Mouse (Mus musculus): ENCODE results near the gene Klk1b8.
A peak's percentile ranks its signal among the peaks of the same experiment; 100 is the strongest.
"Not testable (repeated sequence)": the region's sequence is repeated elsewhere in the genome, so short reads cannot be mapped to it uniquely, and the experiment has no call there.

Klk1b8 gene

DNA sequence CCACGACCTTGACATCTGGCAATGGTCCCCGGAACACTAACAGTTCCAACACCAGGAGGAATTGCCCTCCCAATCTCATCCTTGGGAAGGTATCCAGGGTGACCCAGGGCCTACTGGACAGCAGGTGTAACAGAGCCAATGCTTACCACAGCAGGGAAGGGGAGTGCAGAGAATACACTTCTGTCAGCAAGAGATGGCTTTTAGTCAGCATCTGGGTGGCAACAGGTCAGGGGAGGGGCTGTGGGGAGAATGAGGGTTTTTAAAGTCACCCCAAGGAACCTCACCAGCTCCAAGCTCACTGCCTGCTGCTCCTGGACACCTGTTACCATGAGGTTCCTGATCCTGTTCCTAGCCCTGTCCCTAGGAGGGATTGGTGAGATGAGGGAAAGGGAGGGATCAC, at the start of gene Klk1b8:
Gene Klk1b8 (plus strand): TSS at position 301 of the 400 bp plus-strand sequence.
- DNase-seq (ENCODE audit: low spot score) = no peak

DNA sequence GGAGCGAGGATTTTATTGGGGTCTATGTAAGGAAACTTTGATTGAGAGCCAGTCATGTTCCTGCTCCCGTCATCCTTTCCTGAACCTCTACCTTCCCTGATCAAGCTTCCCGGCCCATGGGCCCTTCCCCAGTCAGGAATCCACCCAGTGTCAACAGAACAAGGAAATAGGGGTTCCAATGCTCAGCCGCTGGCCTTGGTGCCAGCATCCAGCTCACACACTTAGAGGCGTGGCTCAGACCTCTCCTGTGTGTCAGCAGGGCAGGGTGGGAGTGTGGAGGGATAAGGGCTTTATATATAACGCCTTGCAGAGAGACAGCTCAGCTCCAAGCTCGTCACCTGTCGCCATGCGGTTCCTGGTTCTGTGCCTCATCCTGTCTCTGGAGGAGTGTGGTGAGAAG, 35.6 kb upstream of the Klk1b8 start:
- no peak for DNase-seq (ENCODE audit: low spot score)

DNA sequence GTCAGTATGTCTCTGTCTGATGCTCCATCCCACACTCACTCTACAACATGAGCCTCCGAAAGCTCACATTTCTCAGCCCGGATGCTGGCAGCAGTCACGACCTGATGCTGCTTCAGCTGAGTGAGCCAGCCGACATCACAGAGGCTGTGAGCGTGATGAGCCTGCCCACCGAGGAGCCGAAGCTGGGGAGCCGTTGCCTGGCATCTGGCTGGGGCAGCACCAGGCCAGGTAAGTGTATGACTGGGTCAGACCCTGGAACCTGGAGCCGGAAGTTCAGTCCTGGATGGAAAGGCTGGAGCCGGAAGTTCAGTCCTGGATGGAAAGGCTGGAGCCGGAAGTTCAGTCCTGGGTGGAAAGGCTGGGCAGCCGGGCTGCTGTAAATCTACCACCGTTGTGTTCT, 32.0 kb upstream of the Klk1b8 start:
- no peak for DNase-seq (ENCODE audit: low spot score)

DNA sequence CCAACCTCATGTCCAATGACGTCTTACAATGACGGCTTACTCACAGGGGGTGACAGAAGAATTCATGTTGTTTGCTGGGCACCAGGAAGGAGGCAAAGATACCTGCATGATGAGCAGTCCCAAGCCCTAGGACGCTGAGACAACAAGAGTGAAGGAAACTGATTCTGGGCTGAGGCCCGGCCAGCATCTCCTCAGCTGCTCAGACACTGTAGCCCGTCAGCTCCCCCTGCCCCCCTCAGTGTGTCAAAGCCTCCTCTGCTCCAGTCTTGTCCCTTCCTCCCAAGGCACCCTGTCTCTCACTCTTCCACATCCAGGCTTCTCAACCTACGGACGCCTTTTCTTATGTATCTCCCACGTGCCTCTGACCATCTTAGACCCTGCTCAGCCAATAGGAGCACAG, 31.6 kb upstream of the Klk1b8 start:
- DNase-seq (ENCODE audit: low spot score) = no peak

DNA sequence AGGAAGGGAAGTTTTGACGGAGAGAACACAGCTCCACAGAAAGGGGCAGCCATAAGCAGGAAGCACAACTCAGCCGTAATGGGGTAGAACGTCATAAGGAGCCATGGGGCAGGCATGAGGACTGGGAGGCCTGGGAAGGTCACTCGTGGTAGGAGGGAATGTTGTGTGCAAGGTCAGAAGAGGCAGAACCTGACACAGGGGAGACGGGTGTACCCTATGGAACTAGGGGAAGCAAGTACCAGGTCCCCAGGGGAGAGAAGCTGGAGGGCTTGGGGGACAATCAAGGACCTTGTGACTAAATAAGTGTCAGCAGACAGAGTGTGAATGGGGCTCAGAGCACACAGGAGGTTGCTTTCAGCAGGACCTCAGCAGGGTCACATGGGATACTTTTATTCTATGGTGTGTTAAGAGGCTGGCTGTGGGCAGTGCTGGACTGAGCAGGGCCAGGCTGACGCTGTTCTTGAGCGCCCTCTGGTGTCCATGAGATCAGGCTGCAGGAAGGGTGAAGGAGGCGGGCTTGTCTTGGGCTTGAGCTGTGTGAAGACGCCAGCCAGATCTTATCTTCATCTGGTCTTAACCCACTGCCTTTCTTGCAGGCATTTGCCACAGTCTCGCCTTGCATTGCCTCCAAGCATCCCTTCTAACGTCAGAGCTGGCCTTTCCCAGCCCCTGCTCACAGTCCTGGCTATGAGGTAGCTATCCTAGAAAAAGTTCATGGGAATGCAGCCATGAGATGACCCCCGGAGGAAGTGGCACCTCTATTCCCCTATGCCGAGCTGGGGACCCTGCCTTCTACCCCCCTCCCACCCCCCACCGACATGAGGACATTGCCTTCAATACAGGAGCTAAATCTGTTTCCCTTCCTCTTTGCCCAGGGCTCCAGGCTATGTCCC, 30.7 kb upstream of the Klk1b8 start:
- DNase-seq (ENCODE audit: low spot score) = peak; percentile 54

DNA sequence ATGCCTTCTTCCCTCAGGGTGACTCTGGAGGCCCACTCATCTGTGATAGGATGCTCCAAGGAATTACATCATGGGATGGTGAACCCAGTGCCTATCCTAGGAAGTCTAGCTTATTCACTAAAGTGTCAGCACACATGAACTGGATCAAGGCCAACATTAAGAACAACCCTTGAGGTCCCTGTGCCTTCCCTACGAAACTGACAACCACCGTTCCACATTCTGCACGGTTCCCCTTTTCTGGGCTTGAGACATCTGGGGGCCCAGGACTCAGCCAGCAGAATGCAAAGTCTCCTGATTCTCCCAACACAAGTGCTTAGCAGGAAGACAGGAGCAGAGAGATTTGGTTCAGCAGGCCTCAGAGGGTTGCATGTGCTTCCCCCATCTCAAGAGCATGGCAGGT, 29.9 kb upstream of the Klk1b8 start:
- DNase-seq (ENCODE audit: low spot score) = no peak

DNA sequence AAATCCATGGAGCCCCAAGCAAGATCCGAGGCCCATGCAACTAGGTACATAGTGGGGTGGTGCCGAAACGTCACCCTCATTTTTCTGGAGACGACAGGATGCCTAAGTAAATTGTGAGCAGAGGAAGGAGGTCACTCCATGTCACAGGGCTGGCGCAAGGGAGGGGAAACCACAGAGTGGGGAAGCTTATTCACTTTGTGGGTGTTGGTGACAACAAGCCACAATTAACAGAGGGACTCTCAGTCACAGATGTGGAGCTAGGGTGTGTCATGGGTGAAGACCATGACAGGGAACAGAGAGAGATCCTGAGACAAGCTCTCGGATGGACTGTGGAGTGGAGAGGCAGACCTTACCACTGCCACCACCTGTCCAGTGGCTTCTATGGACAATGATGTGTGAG, 29.4 kb upstream of the Klk1b8 start:
- DNase-seq (ENCODE audit: low spot score) = no peak

DNA sequence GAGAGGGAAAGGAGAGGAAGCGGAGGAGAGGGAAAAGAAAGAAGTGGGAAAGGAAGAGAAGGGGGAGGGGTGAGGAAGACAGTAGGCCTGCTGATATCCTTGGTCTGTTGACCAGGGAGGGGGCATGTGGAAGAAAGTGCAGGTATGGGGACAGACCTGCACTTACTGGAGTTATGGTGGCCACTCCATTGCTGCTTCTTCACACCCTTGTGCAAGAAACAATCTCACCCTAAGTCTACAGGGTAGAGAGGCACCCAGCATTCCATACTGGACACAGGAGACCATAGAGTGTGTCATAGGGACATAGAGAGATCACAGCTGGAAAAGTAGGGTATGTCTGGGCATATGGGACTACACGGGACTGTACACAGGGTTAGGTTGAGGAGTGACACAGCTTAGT, 28.5 kb upstream of the Klk1b8 start:
- no peak for DNase-seq (ENCODE audit: low spot score)

DNA sequence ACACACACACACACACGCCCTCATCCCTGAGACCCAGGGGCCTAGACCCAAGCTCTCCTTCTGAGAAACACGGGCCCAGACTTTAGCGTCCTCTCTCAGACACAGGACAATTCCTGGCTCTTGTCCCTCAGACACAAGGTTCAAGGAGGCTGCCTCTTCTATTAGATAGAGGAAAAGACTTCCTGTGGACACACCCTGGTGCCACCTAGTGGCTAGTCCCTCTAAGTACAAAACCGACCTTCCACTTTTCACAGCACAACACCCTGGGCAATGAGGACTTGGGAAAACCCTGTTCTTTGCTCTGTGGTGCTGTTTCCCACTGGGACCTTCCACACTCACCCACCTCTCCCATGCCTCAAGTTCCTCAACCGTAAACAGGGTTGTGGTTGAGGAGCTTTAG, 24.5 kb upstream of the Klk1b8 start:
- no peak for DNase-seq (ENCODE audit: low spot score)

DNA sequence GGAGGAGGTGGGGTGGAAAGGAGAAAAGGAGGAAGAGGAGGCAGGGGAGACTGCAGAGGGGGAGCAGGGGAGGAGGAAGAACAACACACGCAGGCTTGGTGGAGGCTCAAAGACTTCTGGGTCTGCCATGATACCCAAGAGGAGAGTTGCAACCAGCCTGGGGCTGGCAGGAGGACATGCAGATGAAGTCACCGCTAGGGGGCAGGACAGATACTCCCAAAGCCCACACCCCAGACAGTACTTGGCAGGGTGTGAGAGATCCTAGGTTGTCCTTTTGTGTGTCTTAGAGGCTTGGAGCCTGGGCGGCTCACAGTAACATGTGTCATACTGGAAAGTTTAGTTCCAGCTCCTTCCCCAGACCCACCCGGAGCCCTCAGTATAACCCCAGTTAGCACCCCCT, 21.9 kb upstream of the Klk1b8 start:
- no peak for DNase-seq (ENCODE audit: low spot score)

DNA sequence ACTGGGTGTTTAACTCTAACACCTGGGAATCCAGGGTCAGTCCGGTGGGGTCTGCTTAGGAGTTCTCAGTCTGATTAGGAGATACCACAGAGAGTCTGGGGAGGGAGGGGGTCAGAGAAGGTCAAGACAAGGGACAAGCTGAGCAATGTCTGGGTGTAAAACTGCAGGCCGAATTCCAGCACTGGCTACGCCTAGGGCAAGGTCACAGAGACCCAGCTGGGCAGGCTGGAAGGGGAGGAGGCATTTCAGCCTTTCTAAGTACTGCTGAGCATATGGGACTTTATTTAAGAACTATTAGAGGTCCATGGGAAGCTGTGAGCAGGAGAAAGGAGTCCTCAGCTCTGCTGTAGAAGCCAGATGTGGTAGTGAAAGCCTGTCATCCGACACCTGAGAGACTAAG, 18.1 kb upstream of the Klk1b8 start:
- no peak for DNase-seq (ENCODE audit: low spot score)

DNA sequence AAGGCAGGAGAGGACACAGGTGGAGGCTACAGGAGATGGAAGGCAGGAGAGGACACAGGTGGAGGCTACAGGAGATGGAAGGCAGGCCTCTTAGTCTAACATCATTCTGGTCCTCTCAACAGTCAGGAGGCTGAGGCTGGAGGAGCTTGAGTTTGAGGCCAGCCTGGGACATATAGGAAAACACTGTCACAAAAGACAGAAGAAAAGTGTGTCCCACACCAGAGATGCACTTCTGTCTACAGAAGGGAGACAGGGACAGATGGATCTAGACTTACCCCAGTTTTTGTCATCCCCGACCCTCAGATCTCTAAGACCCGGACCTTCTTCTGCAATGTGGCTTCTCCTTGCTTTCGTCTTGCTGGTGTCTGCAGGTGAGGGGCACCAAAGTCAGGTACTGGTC, 17.0 kb upstream of the Klk1b8 start, which contains the start of gene Klk15:
Gene Klk15 (plus strand): TSS at position 301 of the 400 bp plus-strand sequence.
- DNase-seq (ENCODE audit: low spot score) = no peak

DNA sequence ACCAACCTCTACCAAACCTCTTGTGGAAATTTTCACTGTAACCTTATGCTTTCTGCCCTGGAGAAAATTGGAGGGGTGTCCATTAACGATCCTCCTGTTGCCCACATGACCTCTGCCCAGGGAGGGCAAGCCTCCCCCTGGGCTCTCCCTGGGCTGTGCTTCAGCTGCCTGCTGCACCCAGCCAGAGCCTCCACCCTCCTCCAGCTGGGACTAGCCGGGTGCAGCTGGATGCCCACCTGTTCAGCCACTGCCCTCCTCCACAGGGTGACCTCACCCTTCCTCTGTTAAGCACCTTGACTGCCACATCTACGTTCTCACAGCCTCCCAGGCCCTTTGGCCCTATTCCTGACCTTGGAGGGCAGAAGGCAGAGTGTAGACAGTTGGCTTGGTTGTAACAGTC, 15.7 kb upstream of the Klk1b8 start:
- DNase-seq (ENCODE audit: low spot score) = no peak

DNA sequence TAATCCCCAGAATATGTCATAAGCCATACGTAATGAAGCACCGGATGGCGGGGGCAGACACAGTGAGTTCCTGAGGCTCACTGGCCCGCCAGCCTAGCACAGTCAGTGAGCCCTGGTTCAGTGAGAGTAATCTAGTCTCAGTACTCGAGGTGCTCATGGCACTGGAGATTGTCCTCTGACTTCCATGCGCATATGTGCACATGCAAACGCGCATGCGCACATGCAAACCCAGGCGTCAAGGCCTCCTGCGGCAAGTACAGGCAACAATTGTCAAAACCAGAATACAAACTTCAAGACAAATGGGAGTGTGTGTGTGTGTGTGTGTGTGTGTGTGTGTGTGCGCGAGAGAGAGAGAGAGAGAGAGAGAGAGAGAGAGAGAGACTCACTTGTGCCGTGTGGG, 13.9 kb upstream of the Klk1b8 start:
- no peak for DNase-seq (ENCODE audit: low spot score)

DNA sequence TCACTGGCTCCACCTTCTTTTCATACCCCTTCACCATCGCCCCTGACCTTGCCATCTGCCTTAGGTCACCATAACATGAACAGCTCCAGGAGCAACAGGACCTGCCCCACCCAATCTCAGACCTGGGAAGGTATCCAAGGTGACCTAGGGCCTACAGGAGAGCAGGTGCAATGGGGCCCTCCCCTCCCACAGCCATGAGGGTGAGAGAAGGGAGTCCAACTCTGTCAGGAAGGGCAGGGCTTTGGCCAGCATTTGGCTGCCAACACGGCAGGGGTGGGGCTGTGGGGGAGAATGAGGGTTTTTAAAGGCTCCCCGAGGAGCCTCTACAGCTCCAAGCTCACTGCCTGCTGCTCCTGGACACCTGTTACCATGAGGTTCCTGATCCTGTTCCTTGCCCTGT, 8.2 kb upstream of the Klk1b8 start:
- not testable (repeated sequence) for DNase-seq (ENCODE audit: low spot score)

DNA sequence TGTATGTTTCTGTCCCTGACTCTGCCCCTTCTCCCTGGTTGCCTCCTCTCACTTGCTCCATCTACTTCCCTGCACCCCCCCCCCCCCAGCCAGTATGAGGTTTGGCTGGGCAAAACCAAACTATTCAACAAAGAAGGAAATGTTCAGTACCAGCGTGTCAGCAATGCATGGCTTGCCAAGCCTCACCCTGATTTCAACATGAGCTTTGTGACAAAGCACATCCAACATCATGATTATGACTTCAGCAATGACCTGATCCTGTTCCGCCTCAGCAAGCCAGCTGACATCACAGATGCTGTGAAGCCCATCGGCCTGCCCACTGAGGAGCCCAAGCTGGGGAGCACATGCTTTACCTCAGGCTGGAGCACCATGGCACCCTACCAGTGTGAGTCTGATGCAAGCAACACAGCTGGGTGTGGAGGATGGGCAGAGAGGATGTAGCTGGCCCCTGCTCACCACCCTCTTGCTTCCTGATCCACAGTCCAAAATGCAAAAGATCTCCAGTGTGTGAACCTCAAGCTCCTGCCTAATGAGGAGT, 5.7 kb upstream of the Klk1b8 start:
- DNase-seq (ENCODE audit: low spot score) = no peak

DNA sequence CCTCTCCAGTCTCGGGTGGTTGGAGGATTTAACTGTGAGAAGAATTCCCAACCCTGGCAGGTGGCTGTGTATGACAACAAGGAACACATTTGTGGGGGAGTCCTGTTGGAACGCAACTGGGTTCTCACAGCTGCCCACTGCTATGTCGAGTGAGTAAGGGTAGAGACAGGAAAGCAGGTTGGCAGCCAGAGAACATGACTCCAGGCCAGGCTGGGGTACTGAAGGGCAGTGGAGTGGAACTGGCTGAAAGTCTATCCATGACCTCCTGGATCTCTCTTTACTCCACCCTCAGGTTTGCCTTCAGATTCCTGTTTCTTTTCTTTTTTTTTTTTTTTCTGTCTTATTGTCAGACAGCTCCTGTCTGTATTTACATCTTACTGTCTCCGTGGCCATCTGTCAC, 2.2 kb downstream of the Klk1b8 start:
- DNase-seq (ENCODE audit: low spot score) = no peak

DNA sequence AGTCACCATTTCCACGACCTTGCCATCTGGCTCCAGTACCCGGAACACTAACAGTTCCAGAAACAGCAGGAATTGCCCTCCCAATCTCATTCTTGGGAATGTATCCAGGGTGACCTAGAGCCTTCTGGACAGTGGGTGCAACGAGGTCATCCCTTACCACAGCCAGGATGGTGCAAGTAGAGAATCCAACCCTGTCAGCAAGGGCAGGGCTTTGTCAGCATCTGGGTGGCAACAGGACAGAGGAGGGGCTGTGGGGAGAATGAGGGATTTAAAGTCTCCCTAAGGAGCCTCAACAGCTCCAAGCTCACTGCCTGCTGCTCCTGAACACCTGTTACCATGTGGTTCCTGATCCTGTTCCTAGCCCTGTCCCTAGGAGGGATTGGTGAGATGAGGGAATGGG, 16.0 kb downstream of the Klk1b8 start, which contains the start of gene Klk1b1:
Gene Klk1b1 (plus strand): TSS at position 301 of the 400 bp plus-strand sequence.
- no peak for DNase-seq (ENCODE audit: low spot score)

DNA sequence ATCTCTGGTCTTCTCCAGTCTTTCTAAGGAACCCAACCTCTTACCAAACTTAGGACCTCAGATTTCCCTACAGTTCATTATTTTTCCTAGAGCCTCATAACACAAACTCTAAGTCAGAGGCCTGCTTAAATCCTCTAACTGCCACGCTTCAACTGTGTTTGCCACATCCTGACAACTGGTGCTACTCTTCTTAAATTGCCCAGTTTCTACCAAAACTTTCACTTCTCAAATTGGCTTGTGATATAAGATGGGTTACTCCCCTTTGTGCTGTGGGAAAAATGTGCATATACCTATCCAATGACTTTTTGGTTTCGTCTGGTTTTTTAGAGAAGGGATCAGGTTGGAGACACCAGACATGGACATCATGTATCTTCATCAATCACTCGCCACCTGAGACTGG, 16.6 kb downstream of the Klk1b8 start:
- DNase-seq (ENCODE audit: low spot score) = no peak

DNA sequence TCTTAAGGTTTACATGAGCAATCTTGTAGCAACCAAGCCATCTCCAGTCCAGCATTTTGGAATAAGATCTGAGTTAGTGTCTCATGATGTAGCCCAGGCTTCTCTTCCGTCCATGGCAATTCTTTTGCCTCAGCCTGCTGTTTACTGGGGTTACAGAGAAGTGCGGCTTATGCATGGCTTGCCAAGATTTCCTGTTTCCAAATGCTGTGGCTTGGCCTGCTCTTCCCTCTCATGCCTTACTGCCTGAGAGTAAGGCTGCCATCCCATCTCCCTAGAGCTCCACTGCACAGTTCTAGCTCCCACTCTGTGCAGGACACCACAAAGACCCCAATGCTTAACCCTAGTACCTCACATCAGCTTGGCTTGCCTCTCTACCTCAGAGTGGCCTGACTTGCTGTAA, 17.1 kb downstream of the Klk1b8 start:
- DNase-seq (ENCODE audit: low spot score) = no peak

DNA sequence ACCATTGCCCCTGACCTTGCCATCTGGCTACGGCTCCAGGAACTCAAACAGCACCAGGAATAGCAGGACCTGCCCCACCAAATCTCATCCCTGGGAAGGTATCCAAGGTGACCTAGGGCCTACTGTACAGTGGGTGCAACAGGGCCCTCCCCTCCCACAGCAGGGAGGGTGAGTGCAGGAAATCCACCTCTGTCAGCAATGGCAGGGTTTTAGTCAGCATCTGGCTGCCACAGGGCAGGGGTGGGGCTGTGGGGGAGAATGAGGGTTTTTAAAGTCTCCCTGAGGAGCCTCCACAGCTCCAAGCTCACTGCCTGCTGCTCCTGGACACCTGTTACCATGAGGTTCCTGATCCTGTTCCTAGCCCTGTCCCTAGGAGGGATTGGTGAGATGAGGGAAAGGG, 25.3 kb downstream of the Klk1b8 start, which contains the start of gene Klk1b9:
Gene Klk1b9 (plus strand): TSS at position 301 of the 400 bp plus-strand sequence.
- not testable (repeated sequence) for DNase-seq (ENCODE audit: low spot score)

DNA sequence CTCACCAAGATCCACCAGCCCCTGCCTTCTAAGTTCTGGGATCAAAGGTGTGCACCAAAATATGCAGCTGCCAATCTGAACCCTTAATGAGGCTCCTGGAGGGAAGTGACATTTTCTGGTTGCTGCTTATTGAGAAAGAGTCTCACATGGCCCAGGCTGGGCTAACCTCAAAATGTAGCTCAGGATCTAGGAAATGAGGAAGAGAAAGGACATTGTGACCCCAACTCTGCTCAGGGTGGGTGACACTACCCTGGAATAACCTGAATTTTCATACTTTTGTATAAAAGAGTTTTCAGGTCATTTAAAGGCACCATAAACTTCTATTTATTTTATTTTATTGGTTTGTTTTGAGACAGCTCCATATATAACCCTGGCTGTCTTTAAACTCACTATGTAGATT, 35.2 kb downstream of the Klk1b8 start:
- no peak for DNase-seq (ENCODE audit: low spot score)

DNA sequence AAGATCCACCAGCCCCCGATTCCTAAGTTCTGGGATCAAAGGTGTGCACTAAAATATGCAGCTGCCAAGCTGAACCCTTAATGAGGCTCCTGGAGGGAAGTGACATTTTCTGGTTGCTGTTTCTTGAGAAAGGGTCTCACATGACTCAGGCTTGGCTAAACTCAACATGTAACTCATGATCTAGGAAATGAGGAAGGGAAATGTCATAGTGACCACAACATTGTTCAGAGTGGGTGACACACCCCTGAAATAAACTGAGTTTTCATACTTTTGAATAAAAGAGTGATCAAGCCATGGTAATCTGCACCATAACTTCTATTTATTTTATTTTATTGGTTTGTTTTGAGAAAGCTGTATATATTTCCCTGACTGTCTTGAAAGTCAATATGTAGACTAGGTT, 44.4 kb downstream of the Klk1b8 start:
- not testable (repeated sequence) for DNase-seq (ENCODE audit: low spot score)

DNA sequence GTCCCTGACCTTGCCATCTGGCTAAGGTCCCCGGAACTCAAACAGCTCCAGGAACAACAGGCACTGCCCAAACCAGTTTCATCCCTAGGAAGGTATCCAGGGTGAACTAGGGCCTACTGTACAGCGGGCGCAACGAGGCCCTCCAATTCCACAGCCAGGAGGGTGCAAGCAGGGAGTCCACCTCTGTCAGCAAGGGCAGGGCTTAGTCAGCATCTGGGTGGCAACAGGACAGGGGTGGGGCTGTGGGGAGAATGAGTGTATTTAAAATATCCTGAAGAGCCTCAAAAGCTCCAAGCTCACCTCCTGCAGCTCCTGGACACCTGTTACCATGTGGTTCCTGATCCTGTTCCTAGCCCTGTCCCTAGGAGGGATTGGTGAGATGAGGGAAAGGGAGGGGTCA, 45.1 kb downstream of the Klk1b8 start, which contains the start of gene Klk1b11:
Gene Klk1b11 (plus strand): TSS at position 301 of the 400 bp plus-strand sequence.
- DNase-seq (ENCODE audit: low spot score) = not testable (repeated sequence)

All from ovary, postnatal 36 days (tissue).